ENCODE assay signal across 21 mouse cellular contexts in the genomic region with DNA sequence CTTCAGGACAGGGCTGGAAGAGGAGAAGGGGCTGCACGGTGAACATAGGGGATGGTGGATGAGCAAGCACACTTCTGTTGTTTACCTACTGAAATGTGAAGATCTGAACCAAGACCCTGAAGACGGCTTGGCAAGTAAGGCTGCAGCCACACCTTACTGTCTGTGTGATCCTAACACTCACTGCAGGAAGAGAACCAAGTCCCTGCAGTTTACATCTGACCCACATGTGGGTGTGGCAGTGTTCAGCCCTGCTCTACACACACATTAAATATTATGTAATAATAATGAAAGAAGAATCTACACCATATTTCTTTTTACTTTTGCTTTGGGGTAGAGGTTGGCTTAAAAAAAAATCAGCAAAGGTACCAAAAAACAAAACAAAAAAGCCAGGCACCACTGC.
A peak's percentile ranks its signal among the peaks of the same experiment; 100 is the strongest.
DNase-seq lines count a peak whose midpoint lies in the region; ATAC-seq and TF ChIP-seq lines count a peak whose summit lies in the region.
"Had no signal": no experiment of that assay in that cellular context is flagged by ENCODE, and none has a peak within 500 bp of the region (broad histone marks: within the 10 kb centered on the region; RNA-seq: fewer than 3 reads in every experiment).

No protein-coding gene starts in this region.

- H3K36me3 ChIP-seq in intestine, embryonic 14.5 days (ENCODE audit: control insufficient read depth, insufficient read depth, low read length): peaks cover 73% of the 10 kb centered on the region
- H3K36me3 ChIP-seq in intestine, embryonic 15.5 days: peaks cover 21% of the 10 kb centered on the region
- H3K36me3 ChIP-seq in midbrain, embryonic 11.5 days (ENCODE audit: control insufficient read depth, insufficient read depth, low read length): peaks cover 18% of the 10 kb centered on the region
- peaks cover 71% of the 10 kb centered on the region for H3K36me3 ChIP-seq in midbrain, embryonic 14.5 days (ENCODE audit: control insufficient read depth, insufficient read depth, low read length)
- H3K36me3 ChIP-seq in stomach, postnatal 0 days (ENCODE audit: control insufficient read depth, insufficient read depth, low read length): peaks cover 22% of the 10 kb centered on the region

- DNase-seq in intestine, embryonic 14.5 days (ENCODE audit: low spot score): peak; percentile 41
- DNase-seq in midbrain, embryonic 11.5 days (ENCODE audit: low spot score, missing footprints): peak; percentile 79
- no peak for DNase-seq in midbrain, embryonic 14.5 days
- DNase-seq in stomach, postnatal 0 days (ENCODE audit: low spot score): no peak
- DNase-seq in heart, postnatal 4 days: no peak
- DNase-seq: adrenal gland, adult 2 months; adrenal gland, adult 8-10 months; adrenal gland, postnatal 10 days; adrenal gland, postnatal 14 days; adrenal gland, postnatal 25 days; adrenal gland, postnatal 36 days; B cell, adult 2 months; cerebellum, adult 11 months; cerebellum, adult 11-12 months; cerebellum, adult 18-20 months had no signal

- H3K27ac ChIP-seq in intestine, embryonic 14.5 days (ENCODE audit: low read depth): no peak overlapping the region
- no peak overlapping the region for H3K27ac ChIP-seq in intestine, embryonic 15.5 days
- no peak overlapping the region for H3K27ac ChIP-seq in midbrain, embryonic 11.5 days (ENCODE audit: low read depth, low read length)
- no peak overlapping the region for H3K27ac ChIP-seq in midbrain, embryonic 14.5 days (replicated peaks; ENCODE audit: low read depth, low read length)
- H3K27ac ChIP-seq in stomach, postnatal 0 days (replicated peaks): no peak overlapping the region

- no peaks in the 10 kb centered on the region for H3K27me3 ChIP-seq in intestine, embryonic 14.5 days (replicated peaks; ENCODE audit: control insufficient read depth, insufficient read depth, low read length)
- no peaks in the 10 kb centered on the region for H3K27me3 ChIP-seq in intestine, embryonic 15.5 days (replicated peaks)
- no peaks in the 10 kb centered on the region for H3K27me3 ChIP-seq in midbrain, embryonic 11.5 days (ENCODE audit: control insufficient read depth, insufficient read depth, low read length)
- no peaks in the 10 kb centered on the region for H3K27me3 ChIP-seq in midbrain, embryonic 14.5 days (ENCODE audit: control insufficient read depth, insufficient read depth, low read length)
- H3K27me3 ChIP-seq in stomach, postnatal 0 days (ENCODE audit: control insufficient read depth, insufficient read depth, low read length): no peaks in the 10 kb centered on the region
- H3K27me3 ChIP-seq: CH12.LX, Patski had no signal

- no peak overlapping the region for H3K4me2 ChIP-seq in intestine, embryonic 14.5 days (ENCODE audit: low read length)
- H3K4me2 ChIP-seq in intestine, embryonic 15.5 days (replicated peaks): no peak overlapping the region
- no peak overlapping the region for H3K4me2 ChIP-seq in midbrain, embryonic 11.5 days
- H3K4me2 ChIP-seq in midbrain, embryonic 14.5 days (ENCODE audit: low read length): no peak overlapping the region
- no peak overlapping the region for H3K4me2 ChIP-seq in stomach, postnatal 0 days (replicated peaks; ENCODE audit: low read depth)

- TF ChIP-seq CTCF in stomach, postnatal 0 days (IDR thresholded peaks at IDR 0.05; ENCODE audit: low read depth): no peak; the same call in 1 of the 2 replicates

- TF ChIP-seq EP300 in stomach, postnatal 0 days (optimal IDR thresholded peaks at IDR 0.05): no peak

- ATAC-seq in intestine, embryonic 14.5 days (replicated peaks; ENCODE audit: low FRiP score, low TSS enrichment, low read depth): no peak
- ATAC-seq in intestine, embryonic 15.5 days: no peak
- ATAC-seq in midbrain, embryonic 11.5 days (ENCODE audit: low FRiP score): no peak
- no peak for ATAC-seq in midbrain, embryonic 14.5 days (ENCODE audit: low FRiP score, low TSS enrichment)
- ATAC-seq in stomach, postnatal 0 days (ENCODE audit: low FRiP score, low TSS enrichment): peak; percentile 92
- ATAC-seq: activated CD4-positive, CD25-positive, alpha-beta regulatory T cell, adult 4 months; CD4-positive, CD25-positive, alpha-beta regulatory T cell, adult 4 months; Patski had no signal

- H3K4me1 ChIP-seq in intestine, embryonic 14.5 days (replicated peaks; ENCODE audit: control insufficient read depth, insufficient read depth, low read length): no peaks in the 10 kb centered on the region
- no peaks in the 10 kb centered on the region for H3K4me1 ChIP-seq in intestine, embryonic 15.5 days (replicated peaks)
- no peaks in the 10 kb centered on the region for H3K4me1 ChIP-seq in midbrain, embryonic 11.5 days (ENCODE audit: control insufficient read depth, insufficient read depth, low read length)
- no peaks in the 10 kb centered on the region for H3K4me1 ChIP-seq in midbrain, embryonic 14.5 days (ENCODE audit: control insufficient read depth, insufficient read depth, low read length)
- H3K4me1 ChIP-seq in stomach, postnatal 0 days (replicated peaks; ENCODE audit: control insufficient read depth, insufficient read depth): no peaks in the 10 kb centered on the region

- H3K9ac ChIP-seq in intestine, embryonic 14.5 days (ENCODE audit: low read length): no peak overlapping the region
- H3K9ac ChIP-seq in intestine, embryonic 15.5 days: no peak overlapping the region
- H3K9ac ChIP-seq in midbrain, embryonic 11.5 days (ENCODE audit: low read length): no peak overlapping the region
- H3K9ac ChIP-seq in midbrain, embryonic 14.5 days (replicated peaks; ENCODE audit: low read length): no peak overlapping the region
- no peak overlapping the region for H3K9ac ChIP-seq in stomach, postnatal 0 days (ENCODE audit: low read length)

- no peak overlapping the region for H3K4me3 ChIP-seq in intestine, embryonic 14.5 days (ENCODE audit: low read depth, low read length)
- H3K4me3 ChIP-seq in intestine, embryonic 15.5 days (replicated peaks): no peak overlapping the region
- H3K4me3 ChIP-seq in midbrain, embryonic 11.5 days (ENCODE audit: low read depth, low read length): no peak overlapping the region
- H3K4me3 ChIP-seq in midbrain, embryonic 14.5 days (replicated peaks; ENCODE audit: low read depth, low read length): no peak overlapping the region
- H3K4me3 ChIP-seq in stomach, postnatal 0 days (ENCODE audit: low read depth, low read length): no peak overlapping the region

- H3K9me3 ChIP-seq in intestine, embryonic 14.5 days (ENCODE audit: control insufficient read depth, low read length): no peaks in the 10 kb centered on the region
- no peaks in the 10 kb centered on the region for H3K9me3 ChIP-seq in intestine, embryonic 15.5 days
- no peaks in the 10 kb centered on the region for H3K9me3 ChIP-seq in midbrain, embryonic 11.5 days (ENCODE audit: control insufficient read depth, low read length)
- H3K9me3 ChIP-seq in midbrain, embryonic 14.5 days (ENCODE audit: control insufficient read depth, low read length): no peaks in the 10 kb centered on the region
- no peaks in the 10 kb centered on the region for H3K9me3 ChIP-seq in stomach, postnatal 0 days (ENCODE audit: control insufficient read depth, low read length)
- H3K9me3 ChIP-seq: G1E had no signal

- WGBS in intestine, embryonic 14.5 days: 80% methylated on average over 2 of the region's 2 CpGs
- WGBS in intestine, embryonic 15.5 days: 85% methylated on average over 2 of the region's 2 CpGs
- WGBS in midbrain, embryonic 11.5 days: 89% methylated on average over 2 of the region's 2 CpGs
- 92% methylated on average over 2 of the region's 2 CpGs for WGBS in midbrain, embryonic 14.5 days
- 75% methylated on average over 2 of the region's 2 CpGs for WGBS in stomach, postnatal 0 days

Comparison
In these comparisons a context has a peak if more than half of its experiments do, and no peak if none do; other contexts are left out.
1. DNase-seq: peak in intestine, embryonic 14.5 days (single experiment) and midbrain, embryonic 11.5 days (single experiment); none in midbrain, embryonic 14.5 days (single experiment), stomach, postnatal 0 days (single experiment) and heart, postnatal 4 days (single experiment).